Mouse (Mus musculus): ENCODE measurements around the gene Dcun1d3. TPM values are rescaled to one million over a fixed set of nuclear protein-coding genes. Genes with fewer than 3 reads are reported as not detected.
A peak's percentile ranks its signal among the peaks of the same experiment; 100 is the strongest.

The Dcun1d3 gene
- polyA plus RNA-seq, 1 experiment from 2014 or later, result 7.8 TPM

- peak; percentile 47; the same call in 1 of the 2 replicates for ATAC-seq (ENCODE audit: insufficient read depth)
- Histone ChIP-seq H3K4me3 (ENCODE audit: low read depth, low read length) (no peak overlapping the region), H3K4me2 (no peak overlapping the region), H3K9ac (no peak overlapping the region), H3K4me1 (ENCODE audit: insufficient read depth) (no peaks in the 10 kb centered on the region), H3K36me3 (ENCODE audit: insufficient read depth) (peaks cover 29% of the 10 kb centered on the region), H3K9me3 (ENCODE audit: low read depth, low read length) (no peaks in the 10 kb centered on the region), H3K27me3 (ENCODE audit: insufficient read depth, low read length) (no peaks in the 10 kb centered on the region), H3K27ac (ENCODE audit: low read depth) (no peak overlapping the region)
- peak; percentile 83 for DNase-seq
- 0% methylated on average over 1 of the region's 1 CpGs for WGBS
- peak; percentile 93 for TF ChIP-seq CTCF (IDR thresholded peaks at IDR 0.05; ENCODE audit: low read depth)
These were observed 47.0 kb downstream of the Dcun1d3 start for GRCm38 (mm10) chr7:119849096-119849495.

- no peak overlapping the region for H3K9ac ChIP-seq
- H3K4me1 ChIP-seq (ENCODE audit: insufficient read depth), result no peaks in the 10 kb centered on the region
- no peaks in the 10 kb centered on the region for H3K27me3 ChIP-seq (ENCODE audit: insufficient read depth, low read length)
- no peak for TF ChIP-seq CTCF (IDR thresholded peaks at IDR 0.05; ENCODE audit: low read depth)
- 88% methylated on average over 2 of the region's 2 CpGs for WGBS
- no peak for DNase-seq
- H3K4me3 ChIP-seq (ENCODE audit: low read depth, low read length), result no peak overlapping the region
- no peak for ATAC-seq (ENCODE audit: insufficient read depth)
- H3K36me3 ChIP-seq (ENCODE audit: insufficient read depth), result peaks cover 31% of the 10 kb centered on the region
- no peak overlapping the region for H3K27ac ChIP-seq (ENCODE audit: low read depth)
- H3K9me3 ChIP-seq (ENCODE audit: low read depth, low read length), result no peaks in the 10 kb centered on the region
- H3K4me2 ChIP-seq, result no peak overlapping the region
These were observed 48.7 kb downstream of the Dcun1d3 start for GRCm38 (mm10) chr7:119847396-119847795.

- Histone ChIP-seq H3K9ac (no peak overlapping the region), H3K27me3 (ENCODE audit: insufficient read depth, low read length) (no peaks in the 10 kb centered on the region), H3K4me1 (ENCODE audit: insufficient read depth) (no peaks in the 10 kb centered on the region), H3K36me3 (ENCODE audit: insufficient read depth) (peaks cover 26% of the 10 kb centered on the region), H3K9me3 (ENCODE audit: low read depth, low read length) (no peaks in the 10 kb centered on the region), H3K27ac (ENCODE audit: low read depth) (no peak overlapping the region), H3K4me2 (no peak overlapping the region), H3K4me3 (ENCODE audit: low read depth, low read length) (no peak overlapping the region)
- no peak for ATAC-seq (ENCODE audit: insufficient read depth)
- DNase-seq, result no peak
- no peak for TF ChIP-seq CTCF (IDR thresholded peaks at IDR 0.05; ENCODE audit: low read depth)
- 78% methylated on average over 2 of the region's 2 CpGs for WGBS
These were observed 50.6 kb downstream of the Dcun1d3 start for GRCm38 (mm10) chr7:119845541-119845940.

- WGBS, result 94% methylated on average over 4 of the region's 4 CpGs
- H3K9ac ChIP-seq, result no peak overlapping the region
- TF ChIP-seq CTCF (IDR thresholded peaks at IDR 0.05; ENCODE audit: low read depth), result no peak
These were observed 54.2 kb downstream of the Dcun1d3 start for GRCm38 (mm10) chr7:119841820-119842449.

GRCm38 (mm10) chr7:119835996-119836777 is 59.9 kb downstream of the Dcun1d3 start:
- no peaks in the 10 kb centered on the region for H3K9me3 ChIP-seq (ENCODE audit: low read depth, low read length)
- H3K9ac ChIP-seq, result no peak overlapping the region
- TF ChIP-seq CTCF (IDR thresholded peaks at IDR 0.05; ENCODE audit: low read depth), result no peak
- H3K4me3 ChIP-seq (ENCODE audit: low read depth, low read length), result no peak overlapping the region
- WGBS, result 90% methylated on average over 4 of the region's 4 CpGs
- no peaks in the 10 kb centered on the region for H3K4me1 ChIP-seq (ENCODE audit: insufficient read depth)
- H3K27ac ChIP-seq (ENCODE audit: low read depth), result no peak overlapping the region
- H3K4me2 ChIP-seq, result no peak overlapping the region
- H3K27me3 ChIP-seq (ENCODE audit: insufficient read depth, low read length), result no peaks in the 10 kb centered on the region
- ATAC-seq (ENCODE audit: insufficient read depth) (no peak), DNase-seq (no peak)
- peaks cover 14% of the 10 kb centered on the region; the same call in 1 of the 2 replicates for H3K36me3 ChIP-seq (ENCODE audit: insufficient read depth)

More at GRCm38 (mm10) chr7:119841820-119842449, 54.2 kb downstream of the Dcun1d3 start:
- H3K27ac ChIP-seq (ENCODE audit: low read depth), result no peak overlapping the region
- H3K4me3 ChIP-seq (ENCODE audit: low read depth, low read length), result no peak overlapping the region
- H3K27me3 ChIP-seq (ENCODE audit: insufficient read depth, low read length), result no peaks in the 10 kb centered on the region
- no peak overlapping the region for H3K4me2 ChIP-seq
- DNase-seq (no peak), ATAC-seq (ENCODE audit: insufficient read depth) (no peak)
- H3K9me3 ChIP-seq (ENCODE audit: low read depth, low read length), result no peaks in the 10 kb centered on the region
- H3K4me1 ChIP-seq (ENCODE audit: insufficient read depth), result no peaks in the 10 kb centered on the region
- peaks cover 25% of the 10 kb centered on the region for H3K36me3 ChIP-seq (ENCODE audit: insufficient read depth)

- TF ChIP-seq CTCF (IDR thresholded peaks at IDR 0.05; ENCODE audit: low read depth), result no peak
- no peak for DNase-seq
- no peak overlapping the region for H3K4me2 ChIP-seq
- 100% methylated on average over 1 of the region's 1 CpGs for WGBS
- no peaks in the 10 kb centered on the region for H3K4me1 ChIP-seq (ENCODE audit: insufficient read depth)
- no peak overlapping the region for H3K9ac ChIP-seq
- no peak overlapping the region for H3K4me3 ChIP-seq (ENCODE audit: low read depth, low read length)
- H3K36me3 ChIP-seq (ENCODE audit: insufficient read depth), result peaks cover 18% of the 10 kb centered on the region; the same call in 1 of the 2 replicates
- no peak for ATAC-seq (ENCODE audit: insufficient read depth)
- H3K9me3 ChIP-seq (ENCODE audit: low read depth, low read length), result no peaks in the 10 kb centered on the region
- no peak overlapping the region for H3K27ac ChIP-seq (ENCODE audit: low read depth)
- no peaks in the 10 kb centered on the region for H3K27me3 ChIP-seq (ENCODE audit: insufficient read depth, low read length)
These were observed 60.7 kb downstream of the Dcun1d3 start for GRCm38 (mm10) chr7:119835371-119835770.

GRCm38 (mm10) chr7:119808723-119809122 is 87.4 kb downstream of the Dcun1d3 start:
- Histone ChIP-seq H3K4me2 (no peak overlapping the region), H3K36me3 (ENCODE audit: insufficient read depth) (peaks cover 54% of the 10 kb centered on the region), H3K27ac (ENCODE audit: low read depth) (no peak overlapping the region), H3K9me3 (ENCODE audit: low read depth, low read length) (no peaks in the 10 kb centered on the region), H3K4me1 (ENCODE audit: insufficient read depth) (no peaks in the 10 kb centered on the region), H3K27me3 (ENCODE audit: insufficient read depth, low read length) (no peaks in the 10 kb centered on the region), H3K4me3 (ENCODE audit: low read depth, low read length) (no peak overlapping the region), H3K9ac (no peak overlapping the region)
- no peak for TF ChIP-seq CTCF (IDR thresholded peaks at IDR 0.05; ENCODE audit: low read depth)
- 95% methylated on average over 3 of the region's 3 CpGs for WGBS
- DNase-seq, result no peak
- no peak for ATAC-seq (ENCODE audit: insufficient read depth)
